ENCODE assay signal across 13 mouse cellular contexts in genomic region chr5:119626154-119626553, GRCm38 (mm10). TPM values are rescaled to one million over a fixed set of nuclear protein-coding genes. Genes with fewer than 3 reads are reported as not detected.
DNase-seq lines count a peak whose midpoint lies in the region; ATAC-seq lines count a peak whose summit lies in the region.
"Had no signal": no experiment of that assay in that cellular context is flagged by ENCODE, and none has a peak within 500 bp of the region (broad histone marks: within the 10 kb centered on the region; RNA-seq: fewer than 3 reads in every experiment).

No protein-coding gene starts in this region.

- no peak for ATAC-seq in hindbrain, embryonic 12.5 days (ENCODE audit: low FRiP score)
- no peak for ATAC-seq in hindbrain, embryonic 11.5 days (ENCODE audit: low FRiP score)
- ATAC-seq in midbrain, embryonic 16.5 days = no peak
- ATAC-seq in midbrain, embryonic 14.5 days (ENCODE audit: low FRiP score, low TSS enrichment) = no peak
- no peak for ATAC-seq in hindbrain, embryonic 13.5 days (ENCODE audit: low FRiP score)
- ATAC-seq: intestine, embryonic 16.5 days had no signal

- peaks cover 72% of the 10 kb centered on the region for H3K27me3 ChIP-seq in hindbrain, embryonic 12.5 days
- H3K27me3 ChIP-seq in hindbrain, embryonic 11.5 days (ENCODE audit: control insufficient read depth, insufficient read depth, low read length) = peaks cover 46% of the 10 kb centered on the region
- peaks cover 50% of the 10 kb centered on the region for H3K27me3 ChIP-seq in midbrain, embryonic 16.5 days (ENCODE audit: control insufficient read depth, insufficient read depth, low read depth, low read length)
- H3K27me3 ChIP-seq in midbrain, embryonic 14.5 days (ENCODE audit: control insufficient read depth, insufficient read depth, low read length) = peaks cover 35% of the 10 kb centered on the region
- peaks cover 79% of the 10 kb centered on the region for H3K27me3 ChIP-seq in hindbrain, embryonic 13.5 days

- no peaks in the 10 kb centered on the region for H3K36me3 ChIP-seq in hindbrain, embryonic 12.5 days
- no peaks in the 10 kb centered on the region for H3K36me3 ChIP-seq in hindbrain, embryonic 11.5 days (ENCODE audit: control insufficient read depth, insufficient read depth, low read length)
- no peaks in the 10 kb centered on the region for H3K36me3 ChIP-seq in midbrain, embryonic 16.5 days (ENCODE audit: control insufficient read depth, insufficient read depth, low read length)
- no peaks in the 10 kb centered on the region for H3K36me3 ChIP-seq in midbrain, embryonic 14.5 days (ENCODE audit: control insufficient read depth, insufficient read depth, low read length)
- no peaks in the 10 kb centered on the region for H3K36me3 ChIP-seq in hindbrain, embryonic 13.5 days
- H3K36me3 ChIP-seq: heart, embryonic 15.5 days had no signal

- H3K9ac ChIP-seq in hindbrain, embryonic 12.5 days = no peak overlapping the region
- no peak overlapping the region for H3K9ac ChIP-seq in hindbrain, embryonic 11.5 days (ENCODE audit: low read depth, low read length)
- H3K9ac ChIP-seq in midbrain, embryonic 16.5 days (ENCODE audit: low read depth, low read length) = no peak overlapping the region
- H3K9ac ChIP-seq in midbrain, embryonic 14.5 days (replicated peaks; ENCODE audit: low read length) = no peak overlapping the region
- H3K9ac ChIP-seq in hindbrain, embryonic 13.5 days = no peak overlapping the region
- H3K9ac ChIP-seq: heart, embryonic 15.5 days had no signal

- no peak for DNase-seq in hindbrain, embryonic 11.5 days (ENCODE audit: low spot score)
- DNase-seq in midbrain, embryonic 14.5 days = no peak
- peak; percentile 17 to 54 for DNase-seq in lung, postnatal 4 days
- no peak for DNase-seq in cerebellum, adult 11-12 months
- no peak for DNase-seq in right cerebral cortex, postnatal 10 days (ENCODE audit: low spot score in 2 of 2)
- DNase-seq: cerebellum, adult 9-10 months; layer of hippocampus, adult 9-11 months had no signal

- H3K4me1 ChIP-seq in hindbrain, embryonic 12.5 days = peaks cover 24% of the 10 kb centered on the region
- peaks cover 4% of the 10 kb centered on the region; the same call in 1 of the 2 replicates for H3K4me1 ChIP-seq in hindbrain, embryonic 11.5 days (replicated peaks; ENCODE audit: control insufficient read depth, insufficient read depth, low read length)
- H3K4me1 ChIP-seq in midbrain, embryonic 16.5 days (ENCODE audit: control insufficient read depth, insufficient read depth, low read length) = peaks cover 15% of the 10 kb centered on the region
- peaks cover 8% of the 10 kb centered on the region; the same call in 1 of the 2 replicates for H3K4me1 ChIP-seq in midbrain, embryonic 14.5 days (ENCODE audit: control insufficient read depth, insufficient read depth, low read length)
- peaks cover 21% of the 10 kb centered on the region for H3K4me1 ChIP-seq in hindbrain, embryonic 13.5 days (replicated peaks)

- peak overlapping the region; percentile 42 for H3K4me2 ChIP-seq in hindbrain, embryonic 12.5 days (replicated peaks)
- no peak overlapping the region for H3K4me2 ChIP-seq in hindbrain, embryonic 11.5 days (replicated peaks; ENCODE audit: low read depth, low read length)
- H3K4me2 ChIP-seq in midbrain, embryonic 16.5 days (ENCODE audit: low read length) = peak overlapping the region; percentile 51
- H3K4me2 ChIP-seq in midbrain, embryonic 14.5 days (ENCODE audit: low read length) = no peak overlapping the region
- H3K4me2 ChIP-seq in hindbrain, embryonic 13.5 days = peak overlapping the region; percentile 40; the same call in 1 of the 2 replicates

- peak overlapping the region; percentile 4; the same call in 1 of the 2 replicates for H3K4me3 ChIP-seq in hindbrain, embryonic 12.5 days
- no peak overlapping the region for H3K4me3 ChIP-seq in hindbrain, embryonic 11.5 days (ENCODE audit: low read depth, low read length)
- H3K4me3 ChIP-seq in midbrain, embryonic 16.5 days (ENCODE audit: low read depth, low read length) = no peak overlapping the region
- no peak overlapping the region for H3K4me3 ChIP-seq in midbrain, embryonic 14.5 days (replicated peaks; ENCODE audit: low read depth, low read length)
- no peak overlapping the region for H3K4me3 ChIP-seq in hindbrain, embryonic 13.5 days

- 7% methylated on average over 9 of the region's 9 CpGs for WGBS in hindbrain, embryonic 12.5 days
- WGBS in hindbrain, embryonic 11.5 days = 5% methylated on average over 9 of the region's 9 CpGs
- WGBS in midbrain, embryonic 16.5 days = 5% methylated on average over 9 of the region's 9 CpGs
- 5% methylated on average over 9 of the region's 9 CpGs for WGBS in midbrain, embryonic 14.5 days
- 9% methylated on average over 9 of the region's 9 CpGs for WGBS in hindbrain, embryonic 13.5 days

- no peaks in the 10 kb centered on the region for H3K9me3 ChIP-seq in hindbrain, embryonic 12.5 days (replicated peaks)
- no peaks in the 10 kb centered on the region for H3K9me3 ChIP-seq in hindbrain, embryonic 11.5 days (ENCODE audit: control insufficient read depth, low read length)
- no peaks in the 10 kb centered on the region for H3K9me3 ChIP-seq in midbrain, embryonic 16.5 days (replicated peaks; ENCODE audit: control insufficient read depth, low read length, poor library complexity, severe bottlenecking)
- H3K9me3 ChIP-seq in midbrain, embryonic 14.5 days (ENCODE audit: control insufficient read depth, low read length) = no peaks in the 10 kb centered on the region
- no peaks in the 10 kb centered on the region for H3K9me3 ChIP-seq in hindbrain, embryonic 13.5 days
- H3K9me3 ChIP-seq: heart, embryonic 15.5 days had no signal

- H3K27ac ChIP-seq in hindbrain, embryonic 12.5 days = no peak overlapping the region
- no peak overlapping the region for H3K27ac ChIP-seq in hindbrain, embryonic 11.5 days (ENCODE audit: low read depth, low read length)
- H3K27ac ChIP-seq in midbrain, embryonic 16.5 days (ENCODE audit: low read length) = no peak overlapping the region
- H3K27ac ChIP-seq in midbrain, embryonic 14.5 days (replicated peaks; ENCODE audit: low read depth, low read length) = no peak overlapping the region
- H3K27ac ChIP-seq in hindbrain, embryonic 13.5 days = no peak overlapping the region
- H3K27ac ChIP-seq: heart, embryonic 15.5 days; kidney, postnatal 0 days had no signal

RNA-seq across cellular contexts. Expression of gene Tbx3, which starts 44.3 kb away (rescaled TPM):
- polyA plus RNA-seq in hindbrain, embryonic 12.5 days (2016; fragmentation: Nextera tagmentation; extraction: Ambion mirVana) = 8.9 and 10.3 TPM in 2 replicates
- polyA plus RNA-seq in hindbrain, embryonic 11.5 days (2014; fragmentation: Nextera tagmentation; extraction: Ambion mirVana) = 5.1 and 9.0 TPM in 2 replicates
- polyA plus RNA-seq in midbrain, embryonic 16.5 days (2015; fragmentation: Nextera tagmentation; extraction: Ambion mirVana) = 2.4 and 3.4 TPM in 2 replicates
- polyA plus RNA-seq in midbrain, embryonic 14.5 days (2014; fragmentation: Nextera tagmentation; extraction: Ambion mirVana) = 0.39 and 2.4 TPM in 2 replicates
- polyA plus RNA-seq in hindbrain, embryonic 13.5 days (2015; fragmentation: Nextera tagmentation; extraction: Ambion mirVana) = 5.3 and 6.0 TPM in 2 replicates

Comparison
In these comparisons a context has a peak if more than half of its experiments do, and no peak if none do; other contexts are left out.
1. H3K4me2 ChIP-seq: peak in hindbrain, embryonic 12.5 days (single experiment), midbrain, embryonic 16.5 days (single experiment) and hindbrain, embryonic 13.5 days (single experiment); none in hindbrain, embryonic 11.5 days (single experiment) and midbrain, embryonic 14.5 days (single experiment).
2. DNase-seq: peak in lung, postnatal 4 days (2 of 2); none in hindbrain, embryonic 11.5 days (single experiment), midbrain, embryonic 14.5 days (single experiment), cerebellum, adult 11-12 months (single experiment) and right cerebral cortex, postnatal 10 days (0 of 2).